ENCODE assay signal across 13 mouse cellular contexts in the genomic region with DNA sequence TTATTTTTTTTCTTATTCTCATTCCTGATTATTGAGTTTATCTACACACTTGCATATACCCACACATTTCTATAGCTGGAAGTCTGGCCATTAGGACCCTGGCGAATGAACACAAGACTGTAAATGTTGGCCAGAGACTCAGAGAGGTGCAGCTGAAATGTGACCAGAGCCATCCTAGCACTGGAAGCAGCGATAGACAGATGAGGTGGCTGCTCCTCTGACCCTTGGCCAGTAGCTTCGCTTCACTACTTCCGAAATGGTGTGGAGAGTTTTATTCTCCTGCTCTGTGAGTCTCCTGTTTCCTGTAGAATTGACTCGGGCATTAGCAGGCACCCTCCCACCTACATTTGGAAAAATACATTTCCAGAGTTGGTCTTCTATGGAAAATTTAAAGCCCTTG.
DNase-seq lines count a peak whose midpoint lies in the region; ATAC-seq lines count a peak whose summit lies in the region.
"Had no signal": no experiment of that assay in that cellular context is flagged by ENCODE, and none has a peak within 500 bp of the region (broad histone marks: within the 10 kb centered on the region; RNA-seq: fewer than 3 reads in every experiment).

No protein-coding gene starts in this region.

- H3K4me2 ChIP-seq in hindbrain, embryonic 12.5 days (replicated peaks): no peak overlapping the region
- no peak overlapping the region for H3K4me2 ChIP-seq in hindbrain, embryonic 16.5 days (ENCODE audit: low read length)
- 0 out of 2 replicates have a peak overlapping the region, but pooled peaks have one; percentile 20 for H3K4me2 ChIP-seq in kidney, embryonic 15.5 days
- H3K4me2 ChIP-seq in limb, embryonic 12.5 days: peak overlapping the region; percentile 0; the same call in 1 of the 2 replicates
- H3K4me2 ChIP-seq: embryonic facial prominence, embryonic 12.5 days; lung, embryonic 15.5 days had no signal

- ATAC-seq in hindbrain, embryonic 12.5 days (ENCODE audit: low FRiP score): no peak
- ATAC-seq in hindbrain, embryonic 16.5 days: no peak
- peak; percentile 93 for ATAC-seq in kidney, embryonic 15.5 days (replicated peaks; ENCODE audit: low FRiP score)
- no peak for ATAC-seq in limb, embryonic 12.5 days (ENCODE audit: insufficient number of reproducible peaks, insufficient read depth, low FRiP score, low TSS enrichment, low read depth)

- H3K27me3 ChIP-seq in hindbrain, embryonic 12.5 days: no peaks in the 10 kb centered on the region
- H3K27me3 ChIP-seq in hindbrain, embryonic 16.5 days (replicated peaks; ENCODE audit: control insufficient read depth, insufficient read depth, low read length): no peaks in the 10 kb centered on the region
- no peaks in the 10 kb centered on the region for H3K27me3 ChIP-seq in kidney, embryonic 15.5 days
- H3K27me3 ChIP-seq in limb, embryonic 12.5 days: no peaks in the 10 kb centered on the region
- H3K27me3 ChIP-seq: embryonic facial prominence, embryonic 12.5 days; lung, embryonic 15.5 days had no signal

- H3K9me3 ChIP-seq in hindbrain, embryonic 12.5 days (replicated peaks): no peaks in the 10 kb centered on the region
- H3K9me3 ChIP-seq in hindbrain, embryonic 16.5 days (ENCODE audit: control insufficient read depth, low read length): no peaks in the 10 kb centered on the region
- H3K9me3 ChIP-seq in kidney, embryonic 15.5 days (replicated peaks): no peaks in the 10 kb centered on the region
- H3K9me3 ChIP-seq in limb, embryonic 12.5 days: no peaks in the 10 kb centered on the region
- H3K9me3 ChIP-seq: embryonic facial prominence, embryonic 12.5 days; lung, embryonic 15.5 days had no signal

- H3K4me1 ChIP-seq in hindbrain, embryonic 12.5 days: peaks cover 17% of the 10 kb centered on the region
- peaks cover 5% of the 10 kb centered on the region for H3K4me1 ChIP-seq in hindbrain, embryonic 16.5 days (ENCODE audit: control insufficient read depth, insufficient read depth, low read depth, low read length)
- peaks cover 24% of the 10 kb centered on the region for H3K4me1 ChIP-seq in kidney, embryonic 15.5 days
- H3K4me1 ChIP-seq in limb, embryonic 12.5 days (replicated peaks): peaks cover 19% of the 10 kb centered on the region

- no peaks in the 10 kb centered on the region for H3K36me3 ChIP-seq in hindbrain, embryonic 12.5 days
- no peaks in the 10 kb centered on the region for H3K36me3 ChIP-seq in hindbrain, embryonic 16.5 days (ENCODE audit: control insufficient read depth, insufficient read depth, low read length)
- H3K36me3 ChIP-seq in kidney, embryonic 15.5 days: no peaks in the 10 kb centered on the region
- no peaks in the 10 kb centered on the region for H3K36me3 ChIP-seq in limb, embryonic 12.5 days
- H3K36me3 ChIP-seq: embryonic facial prominence, embryonic 12.5 days; lung, embryonic 15.5 days had no signal

- no peak overlapping the region for H3K9ac ChIP-seq in hindbrain, embryonic 12.5 days
- H3K9ac ChIP-seq in hindbrain, embryonic 16.5 days (ENCODE audit: low read depth, low read length): no peak overlapping the region
- no peak overlapping the region for H3K9ac ChIP-seq in kidney, embryonic 15.5 days
- no peak overlapping the region for H3K9ac ChIP-seq in limb, embryonic 12.5 days (replicated peaks)
- H3K9ac ChIP-seq: embryonic facial prominence, embryonic 12.5 days; lung, embryonic 15.5 days had no signal

- no peak for DNase-seq in urinary bladder, postnatal 36 days (ENCODE audit: low spot score in 2 of 2)
- no peak for DNase-seq in urinary bladder, postnatal 4 days (ENCODE audit: low spot score in 2 of 2)
- DNase-seq in urinary bladder, postnatal 14 days (ENCODE audit: low spot score): no peak
- DNase-seq: B cell, adult 2 months; gastrocnemius, postnatal 10 days; retina, postnatal 1 day; thymus, adult 2 months had no signal

- no peak overlapping the region for H3K4me3 ChIP-seq in hindbrain, embryonic 12.5 days
- H3K4me3 ChIP-seq in hindbrain, embryonic 16.5 days (ENCODE audit: low read length): no peak overlapping the region
- H3K4me3 ChIP-seq in kidney, embryonic 15.5 days (replicated peaks): no peak overlapping the region
- no peak overlapping the region for H3K4me3 ChIP-seq in limb, embryonic 12.5 days (replicated peaks)
- H3K4me3 ChIP-seq: embryonic facial prominence, embryonic 12.5 days; lung, embryonic 15.5 days had no signal

- WGBS in hindbrain, embryonic 12.5 days: 67% methylated on average over 5 of the region's 5 CpGs
- WGBS in hindbrain, embryonic 16.5 days: 66% methylated on average over 5 of the region's 5 CpGs
- 15% methylated on average over 5 of the region's 5 CpGs for WGBS in kidney, embryonic 15.5 days
- WGBS in limb, embryonic 12.5 days: 36% methylated on average over 5 of the region's 5 CpGs

- peak overlapping the region; percentile 4; the same call in 1 of the 2 replicates for H3K27ac ChIP-seq in hindbrain, embryonic 12.5 days
- H3K27ac ChIP-seq in hindbrain, embryonic 16.5 days (ENCODE audit: low read depth, low read length): no peak overlapping the region
- peak overlapping the region; percentile 83 for H3K27ac ChIP-seq in kidney, embryonic 15.5 days
- peak overlapping the region; percentile 66; the same call in 1 of the 2 replicates for H3K27ac ChIP-seq in limb, embryonic 12.5 days
- H3K27ac ChIP-seq: embryonic facial prominence, embryonic 12.5 days; lung, embryonic 15.5 days had no signal

Comparison
In these comparisons a context has a peak if more than half of its experiments do, and no peak if none do; other contexts are left out.
1. H3K4me2 ChIP-seq: peak in kidney, embryonic 15.5 days (single experiment) and limb, embryonic 12.5 days (single experiment); none in hindbrain, embryonic 12.5 days (single experiment) and hindbrain, embryonic 16.5 days (single experiment).